Mouse (Mus musculus) hindbrain, embryonic 11.5 days (tissue): Measurements from ENCODE around the gene Ptger3. TPM values are rescaled to one million over a fixed set of nuclear protein-coding genes. Genes with fewer than 3 reads are reported as not detected.

Experiments used
- ATAC-seq: fragments of 200-750 bp; cut with Nextera tagmentation; 2 replicates; pipeline ENCODE4 v1.8.0; 2017; ENCODE audit warnings: mild to moderate bottlenecking, moderate TSS enrichment, moderate library complexity; ENCODE audit not compliant: low FRiP score
- DNase-seq: peaks from one replicate; pipeline ENCODE4 v3.0.0-alpha.2; 2015; ENCODE audit warnings: low spot score
- H3K27ac ChIP-seq: fragments of 300-500 bp; sonication (generic); 2 replicates; pipeline ENCODE4 v1.5.1; 2014; ENCODE audit warnings: mild to moderate bottlenecking, low read depth, low read length
- H3K27me3 ChIP-seq: fragments of 300-500 bp; sonication (generic); 2 replicates; pipeline ENCODE4 v1.6.1; 2014; ENCODE audit warnings: mild to moderate bottlenecking, low read length, moderate library complexity, mixed read lengths; ENCODE audit not compliant: control insufficient read depth, insufficient read depth
- H3K36me3 ChIP-seq: fragments of 300-500 bp; sonication (generic); 2 replicates; pipeline ENCODE4 v1.6.1; 2014; ENCODE audit warnings: mild to moderate bottlenecking, low read length, moderate library complexity, mixed read lengths; ENCODE audit not compliant: control insufficient read depth, insufficient read depth
- H3K4me1 ChIP-seq: fragments of 300-500 bp; sonication (generic); replicated peaks from 2 replicates; pipeline ENCODE4 v1.6.1; 2014; ENCODE audit warnings: low read length, mixed read lengths; ENCODE audit not compliant: control insufficient read depth, insufficient read depth
- H3K4me2 ChIP-seq: fragments of 300-500 bp; sonication (generic); replicated peaks from 2 replicates; pipeline ENCODE4 v1.6.1; 2014; ENCODE audit warnings: mild to moderate bottlenecking, low read depth, low read length
- H3K4me3 ChIP-seq: fragments of 300-500 bp; sonication (generic); 2 replicates; pipeline ENCODE4 v1.5.1; 2014; ENCODE audit warnings: low read depth, low read length
- H3K9ac ChIP-seq: fragments of 300-500 bp; sonication (generic); 2 replicates; pipeline ENCODE4 v1.6.1; 2014; ENCODE audit warnings: low read depth, low read length
- H3K9me3 ChIP-seq: fragments of 300-500 bp; sonication (generic); 2 replicates; pipeline ENCODE4 v1.6.1; 2016; ENCODE audit warnings: low read length; ENCODE audit not compliant: control insufficient read depth
- WGBS: fragments of 180-500 bp; shearing (Covaris S2); extraction: QIAGEN DNeasy Blood & Tissue Kit; methylation state at CpG from one replicate; pipeline ENCODE4 v1.1.7; 2014; 5-methylcytosine and 5-hydroxymethylcytosine counted together
- polyA plus RNA-seq: library from polyadenylated mRNA; unstranded; fragments of >200 nt; fragmentation: Nextera tagmentation; extraction: Ambion mirVana; gene quantifications from 2 replicates; pipeline ENCODE4 v1.2.1, GENCODE M21; 2014

Ptger3 gene
- polyA plus RNA-seq, 1 experiment from 2014 or later, result 2.1 TPM

DNA sequence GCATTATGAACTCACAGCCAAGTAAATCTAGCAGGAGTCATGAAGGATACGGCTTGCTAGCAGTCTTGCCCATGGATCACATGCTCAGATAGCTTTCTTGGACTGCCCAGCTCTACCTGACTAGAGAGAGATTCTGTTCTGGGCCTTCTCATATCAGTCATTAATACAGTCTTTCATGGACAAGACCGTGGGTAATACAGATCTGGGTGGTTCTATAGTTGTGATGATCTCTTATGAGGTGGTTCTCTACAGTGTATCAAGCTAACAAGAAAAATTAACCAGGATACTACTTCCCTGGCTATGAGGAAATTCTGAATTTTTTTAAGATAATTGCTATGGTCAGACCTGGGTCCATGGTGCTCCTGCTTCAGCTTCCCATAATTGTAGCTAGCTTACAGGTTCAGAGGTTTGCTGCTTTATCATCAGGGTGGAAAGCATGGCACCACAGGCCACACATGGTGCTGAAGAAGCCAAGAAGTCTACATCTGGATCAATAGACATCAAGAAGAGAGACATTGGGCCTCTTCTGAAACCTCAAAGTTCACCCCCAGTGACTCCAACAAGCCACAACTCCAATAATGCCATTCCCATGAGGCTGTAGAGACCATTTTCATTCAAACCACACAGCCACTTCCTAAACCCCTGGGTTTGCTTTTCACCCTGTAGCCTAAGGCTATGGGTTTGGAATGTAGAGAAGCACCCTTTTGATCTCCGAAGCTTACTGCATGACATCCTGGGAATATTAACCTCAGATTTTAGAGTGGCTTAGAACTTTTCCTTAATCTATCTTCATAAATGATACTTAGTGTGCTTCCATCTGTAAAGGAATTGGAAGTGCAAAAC is 16.7 kb upstream of the Ptger3 start:
- 97% methylated on average over 3 of the region's 3 CpGs for WGBS
- Histone ChIP-seq H3K27ac (no peak overlapping the region), H3K36me3 (no peaks in the 10 kb centered on the region), H3K9me3 (no peaks in the 10 kb centered on the region), H3K4me1 (no peaks in the 10 kb centered on the region), H3K4me3 (no peak overlapping the region), H3K9ac (no peak overlapping the region), H3K4me2 (no peak overlapping the region), H3K27me3 (no peaks in the 10 kb centered on the region)
- DNase-seq (no peak), ATAC-seq (peak; percentile 54; the same call in 1 of the 2 replicates)

DNA sequence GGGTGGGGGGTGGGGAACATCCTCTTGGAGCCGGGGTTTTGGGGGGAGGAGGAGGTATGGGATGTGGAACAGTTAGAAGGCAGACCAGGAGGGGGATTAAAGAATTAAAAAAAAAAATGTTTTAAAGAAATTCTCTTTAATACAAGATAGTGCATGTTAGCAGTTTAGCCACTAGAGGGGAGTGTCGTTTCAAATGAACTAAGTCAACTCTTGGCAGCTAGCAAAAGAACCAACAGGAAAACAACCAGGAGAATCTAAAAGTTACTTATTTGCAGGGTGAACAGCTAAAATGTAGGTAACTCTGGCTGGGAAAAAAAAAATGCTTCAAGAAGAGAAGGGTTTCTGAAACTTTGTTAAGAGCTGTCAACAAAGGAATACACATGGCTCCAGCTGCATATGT is 1.5 kb upstream of the Ptger3 start:
- 11% methylated on average over 2 of the region's 2 CpGs for WGBS
- Histone ChIP-seq H3K4me1 (0 out of 2 replicates have a peak, but pooled peaks cover 6% of the 10 kb centered on the region), H3K9me3 (no peaks in the 10 kb centered on the region), H3K4me2 (no peak overlapping the region), H3K4me3 (no peak overlapping the region), H3K27me3 (peaks cover 33% of the 10 kb centered on the region), H3K36me3 (no peaks in the 10 kb centered on the region), H3K27ac (no peak overlapping the region), H3K9ac (no peak overlapping the region)
- DNase-seq (peak; percentile 62), ATAC-seq (peak; percentile 13; the same call in 1 of the 2 replicates)

GRCm38 (mm10) chr3:157567566-157568132 is 957 bp downstream of the Ptger3 start:
- 4% methylated on average over 34 of the region's 34 CpGs for WGBS
- Histone ChIP-seq H3K27ac (no peak overlapping the region), H3K9me3 (no peaks in the 10 kb centered on the region), H3K36me3 (no peaks in the 10 kb centered on the region), H3K4me1 (0 out of 2 replicates have a peak, but pooled peaks cover 6% of the 10 kb centered on the region), H3K4me3 (peak overlapping the region; percentile 33), H3K9ac (no peak overlapping the region), H3K27me3 (peaks cover 33% of the 10 kb centered on the region), H3K4me2 (peak overlapping the region; percentile 55)
- DNase-seq (peak; percentile 32), ATAC-seq (peak; percentile 18)

- H3K9me3 ChIP-seq, result no peaks in the 10 kb centered on the region
- 84% methylated on average over 6 of the region's 6 CpGs for WGBS
- H3K4me3 ChIP-seq, result no peak overlapping the region
- no peak overlapping the region for H3K9ac ChIP-seq
- H3K27ac ChIP-seq, result no peak overlapping the region
- H3K4me1 ChIP-seq, result 0 out of 2 replicates have a peak, but pooled peaks cover 4% of the 10 kb centered on the region
- H3K36me3 ChIP-seq, result no peaks in the 10 kb centered on the region
- ATAC-seq, result no peak
- DNase-seq, result no peak
- no peak overlapping the region for H3K4me2 ChIP-seq
- H3K27me3 ChIP-seq, result peaks cover 21% of the 10 kb centered on the region
Measured at GRCm38 (mm10) chr3:157572011-157572410, 5.3 kb downstream of the Ptger3 start.

DNA sequence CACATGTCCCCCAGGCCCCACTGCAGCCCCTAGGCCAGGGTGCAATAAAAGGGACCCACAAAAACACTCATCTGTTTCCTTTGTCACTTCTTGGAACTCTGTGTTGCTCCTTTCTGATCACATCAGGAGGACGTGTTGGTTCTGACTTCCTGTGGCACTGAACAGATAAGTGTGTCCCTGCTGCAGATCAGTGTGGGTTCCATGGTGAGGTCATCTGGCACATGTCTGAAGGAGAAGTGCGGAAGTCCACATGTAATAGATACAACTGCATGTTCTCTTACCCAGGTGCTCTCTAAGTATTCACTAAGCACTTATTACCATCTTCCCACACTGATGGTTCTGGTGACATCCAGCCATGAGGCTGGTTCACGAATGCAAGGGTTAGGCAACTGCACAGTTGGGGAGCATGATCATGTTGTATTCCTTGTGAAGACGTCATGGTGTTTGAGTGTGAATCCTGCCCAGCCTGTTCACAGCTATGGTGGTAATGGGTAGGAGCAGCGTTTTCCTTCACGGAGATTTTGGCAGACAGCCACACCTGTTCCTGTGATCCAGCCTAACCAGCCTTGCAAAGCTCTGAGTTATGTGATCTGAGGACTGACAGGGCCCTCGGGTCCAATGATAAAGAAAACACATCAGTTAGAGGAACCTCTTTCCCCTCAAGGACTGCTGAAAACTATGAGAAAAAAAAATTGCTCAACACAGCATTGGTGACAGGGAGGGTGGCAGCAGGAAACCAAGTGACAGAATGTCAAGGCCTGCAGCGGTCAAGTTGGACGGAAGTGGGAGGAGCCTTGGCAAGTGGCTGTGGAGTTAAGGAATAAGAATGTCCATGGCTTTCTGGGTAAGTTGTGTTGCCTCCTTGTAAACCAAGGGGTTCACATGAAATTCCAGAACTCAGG is 9.0 kb downstream of the Ptger3 start:
- ATAC-seq (peak; percentile 30; the same call in 1 of the 2 replicates), DNase-seq (no peak)
- Histone ChIP-seq H3K9ac (no peak overlapping the region), H3K4me1 (no peaks in the 10 kb centered on the region), H3K4me3 (no peak overlapping the region), H3K27ac (no peak overlapping the region), H3K4me2 (no peak overlapping the region), H3K27me3 (no peaks in the 10 kb centered on the region), H3K36me3 (no peaks in the 10 kb centered on the region), H3K9me3 (no peaks in the 10 kb centered on the region)
- 83% methylated on average over 9 of the region's 9 CpGs for WGBS

DNA sequence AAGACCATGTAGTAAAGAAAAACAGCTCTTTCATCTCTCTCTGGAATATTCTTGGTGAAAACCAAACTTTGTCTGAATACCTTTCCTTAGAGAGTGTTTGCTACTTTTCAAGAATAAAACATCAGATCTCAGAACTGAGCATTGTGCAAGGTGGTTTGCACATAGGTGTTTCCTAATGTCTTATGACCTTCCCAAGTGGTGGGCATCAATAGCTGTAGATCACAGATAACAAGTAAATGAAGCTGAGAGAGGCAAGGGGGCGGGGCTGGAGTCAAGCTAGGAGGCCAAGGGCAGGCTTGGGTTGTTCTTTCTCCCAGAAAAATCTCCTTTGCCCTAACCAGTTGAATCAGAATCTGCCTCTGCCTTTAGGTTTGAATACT is 9.6 kb downstream of the Ptger3 start:
- no peaks in the 10 kb centered on the region for H3K4me1 ChIP-seq
- DNase-seq, result no peak
- no peaks in the 10 kb centered on the region for H3K9me3 ChIP-seq
- H3K27ac ChIP-seq, result no peak overlapping the region
- ATAC-seq, result no peak
- WGBS, result 62% methylated on average over 1 of the region's 1 CpGs
- H3K9ac ChIP-seq, result no peak overlapping the region
- H3K4me3 ChIP-seq, result no peak overlapping the region
- no peaks in the 10 kb centered on the region for H3K36me3 ChIP-seq
- H3K27me3 ChIP-seq, result no peaks in the 10 kb centered on the region
- no peak overlapping the region for H3K4me2 ChIP-seq

- WGBS, result 86% methylated on average over 1 of the region's 1 CpGs
- H3K9ac ChIP-seq, result no peak overlapping the region
- H3K4me3 ChIP-seq, result no peak overlapping the region
- H3K27ac ChIP-seq, result no peak overlapping the region
- H3K4me1 ChIP-seq, result no peaks in the 10 kb centered on the region
- H3K36me3 ChIP-seq, result no peaks in the 10 kb centered on the region
- ATAC-seq (no peak), DNase-seq (no peak)
- H3K4me2 ChIP-seq, result no peak overlapping the region
- no peaks in the 10 kb centered on the region for H3K27me3 ChIP-seq
- H3K9me3 ChIP-seq, result no peaks in the 10 kb centered on the region
Measured at GRCm38 (mm10) chr3:157576862-157577261, 10.2 kb downstream of the Ptger3 start.

DNA sequence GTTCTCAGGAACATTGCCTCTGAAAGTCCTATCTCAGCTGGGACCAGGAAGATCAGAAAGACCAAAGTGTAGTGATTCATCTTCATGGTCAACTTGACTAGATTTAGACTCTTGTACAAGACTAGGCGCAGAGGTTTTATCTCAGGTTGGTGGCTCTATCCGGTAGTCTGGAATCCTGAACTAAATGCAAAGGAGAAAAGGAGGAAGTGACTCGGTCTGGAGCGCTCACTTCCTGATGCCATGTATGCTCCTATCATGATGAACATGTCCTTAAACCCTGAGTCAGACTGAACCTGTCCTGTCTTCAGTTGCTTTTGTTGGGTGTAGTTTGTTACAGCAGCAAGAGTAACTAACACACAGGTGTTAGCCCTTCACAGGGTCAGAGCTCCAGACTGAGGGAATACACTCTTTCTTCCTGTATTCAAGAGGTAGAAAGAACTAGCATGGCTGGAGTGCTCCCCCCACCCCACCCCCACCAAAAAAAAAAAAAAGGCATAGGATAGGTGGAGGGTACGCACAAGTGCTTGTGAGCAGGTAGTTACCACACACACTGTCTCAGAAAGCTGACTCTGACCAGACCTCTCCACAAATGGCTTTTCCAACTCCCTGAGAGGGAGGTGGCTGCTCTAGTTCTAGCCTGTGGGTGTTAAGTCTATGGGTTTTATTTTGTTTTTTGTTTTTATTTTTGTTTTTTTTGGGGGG is 11.9 kb downstream of the Ptger3 start:
- Histone ChIP-seq H3K4me1 (no peaks in the 10 kb centered on the region; the same call in 1 of the 2 replicates), H3K27ac (no peak overlapping the region), H3K4me2 (no peak overlapping the region), H3K27me3 (no peaks in the 10 kb centered on the region), H3K4me3 (no peak overlapping the region), H3K9ac (no peak overlapping the region), H3K9me3 (no peaks in the 10 kb centered on the region), H3K36me3 (no peaks in the 10 kb centered on the region)
- WGBS, result 86% methylated on average over 5 of the region's 5 CpGs
- DNase-seq, result no peak
- ATAC-seq, result no peak
